Mouse (Mus musculus): ENCODE measurements around the gene Dntt. TPM values are rescaled to one million over a fixed set of nuclear protein-coding genes. Genes with fewer than 3 reads are reported as not detected.

Gene Dntt
- polyA plus RNA-seq, 1 experiment = not detected

DNA sequence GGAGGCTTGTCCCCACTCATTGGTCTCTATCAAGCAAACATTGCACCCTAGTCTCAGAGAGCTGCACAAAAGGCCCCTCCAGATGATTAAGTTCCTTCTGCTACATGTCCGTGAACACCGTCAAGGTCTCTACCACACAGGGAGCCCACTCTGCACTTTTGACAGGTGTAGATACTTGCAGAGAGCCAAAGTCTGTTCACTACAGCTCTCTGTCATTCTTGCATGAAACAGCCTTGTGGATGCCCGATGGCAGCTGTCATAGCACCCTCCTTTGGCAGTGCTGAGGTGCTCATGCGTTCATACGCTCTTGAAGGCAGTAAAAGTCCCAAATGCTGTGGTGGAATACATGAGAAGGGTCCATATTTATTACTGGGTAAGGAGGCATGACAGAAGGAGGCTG, 2.1 kb upstream of the Dntt start:
- TF ChIP-seq EP300 (IDR thresholded peaks at IDR 0.05; ENCODE audit: insufficient read depth, low read depth, low read length) (no peak), POLR2A (IDR thresholded peaks at IDR 0.05; ENCODE audit: insufficient read depth, low read length) (no peak), CTCF (IDR thresholded peaks at IDR 0.05; ENCODE audit: low read depth, low read length) (no peak)
- no peak overlapping the region for H3K27ac ChIP-seq (ENCODE audit: insufficient read depth, low read length)
- no peaks in the 10 kb centered on the region for H3K4me1 ChIP-seq (ENCODE audit: control insufficient read depth, insufficient read depth, low read length)
- no peaks in the 10 kb centered on the region for H3K9me3 ChIP-seq (replicated peaks; ENCODE audit: control insufficient read depth, insufficient read depth, low read length, poor library complexity, severe bottlenecking)
- H3K9ac ChIP-seq (ENCODE audit: low read depth, poor library complexity, severe bottlenecking) = no peak overlapping the region
- no peaks in the 10 kb centered on the region for H3K27me3 ChIP-seq (ENCODE audit: control insufficient read depth, insufficient read depth, low read length, poor library complexity, severe bottlenecking)
- H3K36me3 ChIP-seq (ENCODE audit: control insufficient read depth, insufficient read depth, low read length, poor library complexity, severe bottlenecking) = no peaks in the 10 kb centered on the region
- no peak overlapping the region for H3K4me3 ChIP-seq (ENCODE audit: low read depth, low read length)

DNA sequence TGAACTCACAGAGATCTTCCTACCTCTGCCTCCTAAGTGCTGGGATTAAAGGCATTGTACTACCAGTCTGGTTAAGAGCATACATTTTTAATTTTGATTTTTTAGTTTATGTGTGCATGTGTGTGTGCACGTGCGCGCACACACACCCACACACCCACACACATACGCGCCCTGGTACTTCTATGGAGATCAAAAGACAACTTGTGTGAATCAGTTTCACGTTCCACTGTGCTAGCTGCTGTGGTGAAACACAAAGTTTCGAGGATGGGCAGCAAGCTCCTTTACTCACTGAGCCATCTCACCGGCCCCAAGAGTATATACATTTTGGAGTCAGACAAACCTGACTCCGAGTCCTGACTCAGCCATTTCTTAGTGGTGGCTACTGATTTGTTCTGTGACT, 1.5 kb upstream of the Dntt start:
- H3K4me1 ChIP-seq (ENCODE audit: control insufficient read depth, insufficient read depth, low read length) = no peaks in the 10 kb centered on the region
- no peak overlapping the region for H3K9ac ChIP-seq (ENCODE audit: low read depth, poor library complexity, severe bottlenecking)
- H3K27me3 ChIP-seq (ENCODE audit: control insufficient read depth, insufficient read depth, low read length, poor library complexity, severe bottlenecking) = no peaks in the 10 kb centered on the region
- no peaks in the 10 kb centered on the region for H3K9me3 ChIP-seq (replicated peaks; ENCODE audit: control insufficient read depth, insufficient read depth, low read length, poor library complexity, severe bottlenecking)
- H3K27ac ChIP-seq (ENCODE audit: insufficient read depth, low read length) = no peak overlapping the region
- H3K36me3 ChIP-seq (ENCODE audit: control insufficient read depth, insufficient read depth, low read length, poor library complexity, severe bottlenecking) = no peaks in the 10 kb centered on the region
- H3K4me3 ChIP-seq (ENCODE audit: low read depth, low read length) = no peak overlapping the region
- TF ChIP-seq EP300 (IDR thresholded peaks at IDR 0.05; ENCODE audit: insufficient read depth, low read depth, low read length) = no peak
- no peak for TF ChIP-seq CTCF (IDR thresholded peaks at IDR 0.05; ENCODE audit: low read depth, low read length)
- no peak for TF ChIP-seq POLR2A (IDR thresholded peaks at IDR 0.05; ENCODE audit: insufficient read depth, low read length)

DNA sequence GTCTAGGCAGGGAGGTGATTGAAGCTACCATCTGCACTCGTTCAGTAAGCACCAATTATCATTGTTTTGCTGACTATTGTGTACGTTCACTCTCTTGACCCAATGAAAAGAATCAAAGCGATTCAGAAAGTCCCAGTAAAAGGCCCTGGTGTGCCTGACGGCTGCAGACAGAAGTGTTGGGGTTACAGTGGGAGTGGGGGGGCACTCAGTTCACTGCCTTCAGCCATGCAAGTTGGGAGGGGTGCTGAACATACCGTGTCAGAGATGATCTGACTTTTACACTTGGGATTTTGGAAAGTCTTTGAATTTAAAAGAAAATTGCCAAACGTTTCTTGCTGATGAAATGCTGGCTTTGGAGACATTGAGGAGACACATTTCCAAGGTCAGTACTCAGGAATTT, 1.1 kb downstream of the Dntt start:
- no peak for TF ChIP-seq POLR2A (IDR thresholded peaks at IDR 0.05; ENCODE audit: insufficient read depth, low read length)
- no peak for TF ChIP-seq CTCF (IDR thresholded peaks at IDR 0.05; ENCODE audit: low read depth, low read length)
- TF ChIP-seq EP300 (IDR thresholded peaks at IDR 0.05; ENCODE audit: insufficient read depth, low read depth, low read length) = no peak

DNA sequence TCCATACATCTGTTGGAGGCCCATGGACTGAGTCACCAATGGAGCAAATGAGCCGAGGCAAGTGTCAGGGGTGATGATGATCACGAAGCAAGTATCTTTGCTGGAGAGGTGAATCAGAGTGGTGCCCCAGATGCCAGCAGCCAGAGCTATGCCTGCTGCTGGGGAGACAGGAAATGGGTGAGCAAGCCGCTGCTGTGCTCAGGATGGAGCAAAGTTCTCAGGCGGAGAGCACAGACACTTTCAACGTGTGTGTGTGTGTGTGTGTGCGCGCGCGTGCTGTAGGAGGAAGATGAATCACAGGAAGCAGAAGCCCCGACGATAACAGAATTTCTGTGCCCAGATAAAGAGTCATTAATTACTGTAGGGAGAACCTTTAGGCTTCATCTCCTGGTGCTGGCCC, 1.9 kb downstream of the Dntt start:
- Histone ChIP-seq H3K4me3 (ENCODE audit: low read depth, low read length) (no peak overlapping the region), H3K9me3 (replicated peaks; ENCODE audit: control insufficient read depth, insufficient read depth, low read length, poor library complexity, severe bottlenecking) (no peaks in the 10 kb centered on the region), H3K4me1 (ENCODE audit: control insufficient read depth, insufficient read depth, low read length) (no peaks in the 10 kb centered on the region), H3K9ac (ENCODE audit: low read depth, poor library complexity, severe bottlenecking) (no peak overlapping the region), H3K27ac (ENCODE audit: insufficient read depth, low read length) (no peak overlapping the region), H3K27me3 (ENCODE audit: control insufficient read depth, insufficient read depth, low read length, poor library complexity, severe bottlenecking) (no peaks in the 10 kb centered on the region), H3K36me3 (ENCODE audit: control insufficient read depth, insufficient read depth, low read length, poor library complexity, severe bottlenecking) (no peaks in the 10 kb centered on the region)
- TF ChIP-seq POLR2A (IDR thresholded peaks at IDR 0.05; ENCODE audit: insufficient read depth, low read length) = no peak
- TF ChIP-seq CTCF (IDR thresholded peaks at IDR 0.05; ENCODE audit: low read depth, low read length) = no peak
- TF ChIP-seq EP300 (IDR thresholded peaks at IDR 0.05; ENCODE audit: insufficient read depth, low read depth, low read length) = no peak

More for the DNA sequence above, 1.1 kb downstream of the Dntt start:
- Histone ChIP-seq H3K27me3 (ENCODE audit: control insufficient read depth, insufficient read depth, low read length, poor library complexity, severe bottlenecking) (no peaks in the 10 kb centered on the region), H3K4me3 (ENCODE audit: low read depth, low read length) (no peak overlapping the region), H3K4me1 (ENCODE audit: control insufficient read depth, insufficient read depth, low read length) (no peaks in the 10 kb centered on the region), H3K36me3 (ENCODE audit: control insufficient read depth, insufficient read depth, low read length, poor library complexity, severe bottlenecking) (no peaks in the 10 kb centered on the region), H3K9ac (ENCODE audit: low read depth, poor library complexity, severe bottlenecking) (no peak overlapping the region), H3K27ac (ENCODE audit: insufficient read depth, low read length) (no peak overlapping the region), H3K9me3 (replicated peaks; ENCODE audit: control insufficient read depth, insufficient read depth, low read length, poor library complexity, severe bottlenecking) (no peaks in the 10 kb centered on the region)

DNA sequence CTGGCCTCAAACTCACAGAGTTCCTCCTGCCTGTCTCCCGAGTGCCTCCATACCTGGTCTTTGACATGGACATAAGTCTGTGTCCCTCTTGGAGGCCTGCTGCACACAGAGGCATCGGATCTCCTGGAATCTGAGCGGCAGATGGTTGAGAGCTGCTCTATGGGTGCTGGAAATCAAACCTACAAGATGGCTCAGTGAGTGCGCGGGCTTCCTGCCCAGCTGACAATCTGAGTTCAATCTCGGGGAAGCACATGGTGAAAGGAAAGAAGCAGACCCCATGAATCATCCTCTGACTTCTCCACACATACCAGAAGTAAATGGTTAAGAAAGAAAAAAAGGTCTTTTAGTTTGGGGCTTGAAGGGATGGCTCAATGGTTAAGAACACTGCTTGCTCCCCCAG, 2.8 kb downstream of the Dntt start:
- Histone ChIP-seq H3K27me3 (ENCODE audit: control insufficient read depth, insufficient read depth, low read length, poor library complexity, severe bottlenecking) (no peaks in the 10 kb centered on the region), H3K4me3 (ENCODE audit: low read depth, low read length) (no peak overlapping the region), H3K9me3 (replicated peaks; ENCODE audit: control insufficient read depth, insufficient read depth, low read length, poor library complexity, severe bottlenecking) (no peaks in the 10 kb centered on the region), H3K9ac (ENCODE audit: low read depth, poor library complexity, severe bottlenecking) (no peak overlapping the region), H3K4me1 (ENCODE audit: control insufficient read depth, insufficient read depth, low read length) (no peaks in the 10 kb centered on the region), H3K36me3 (ENCODE audit: control insufficient read depth, insufficient read depth, low read length, poor library complexity, severe bottlenecking) (no peaks in the 10 kb centered on the region), H3K27ac (ENCODE audit: insufficient read depth, low read length) (no peak overlapping the region)
- TF ChIP-seq EP300 (IDR thresholded peaks at IDR 0.05; ENCODE audit: insufficient read depth, low read depth, low read length) = no peak
- no peak for TF ChIP-seq CTCF (IDR thresholded peaks at IDR 0.05; ENCODE audit: low read depth, low read length)
- TF ChIP-seq POLR2A (IDR thresholded peaks at IDR 0.05; ENCODE audit: insufficient read depth, low read length) = no peak

DNA sequence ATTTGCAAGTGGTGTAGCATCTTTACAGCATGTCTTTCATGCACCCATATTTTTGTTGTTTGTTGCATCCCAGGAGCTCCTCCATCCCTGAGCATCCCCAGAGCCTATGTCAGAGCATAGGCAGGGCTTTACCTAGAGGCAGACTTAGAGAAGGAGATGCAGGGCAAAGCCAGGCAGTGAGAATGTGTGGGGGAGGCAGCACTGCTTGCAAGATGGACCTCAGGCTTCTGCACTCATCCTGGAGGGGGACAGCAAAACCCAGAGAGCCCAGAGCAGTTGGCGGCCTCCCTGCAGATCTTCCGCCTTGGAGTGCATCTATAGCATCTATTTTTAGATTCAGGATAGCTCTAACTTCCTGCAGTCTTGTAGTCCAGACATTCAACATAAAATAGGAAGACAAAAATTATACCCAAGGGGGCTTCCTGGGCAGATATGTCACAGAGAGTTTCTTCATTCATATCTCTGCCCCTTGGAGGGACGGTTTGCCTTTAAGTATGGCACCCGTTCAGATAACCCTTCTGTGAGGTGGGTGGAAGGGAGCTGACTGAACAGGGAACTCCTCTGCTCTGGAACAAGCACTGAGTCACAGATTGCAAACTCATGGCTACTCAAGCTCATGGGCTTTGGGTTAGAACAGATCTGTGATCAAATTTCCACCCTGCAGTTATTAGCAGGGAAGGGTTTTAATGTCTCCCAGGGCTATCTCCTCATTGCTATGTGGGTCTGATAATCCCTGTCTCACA, 6.9 kb downstream of the Dntt start:
- H3K36me3 ChIP-seq (ENCODE audit: control insufficient read depth, insufficient read depth, low read length, poor library complexity, severe bottlenecking) = no peaks in the 10 kb centered on the region
- H3K9me3 ChIP-seq (replicated peaks; ENCODE audit: control insufficient read depth, insufficient read depth, low read length, poor library complexity, severe bottlenecking) = no peaks in the 10 kb centered on the region; the same call in 1 of the 2 replicates
- no peak overlapping the region for H3K27ac ChIP-seq (ENCODE audit: insufficient read depth, low read length)
- H3K9ac ChIP-seq (ENCODE audit: low read depth, poor library complexity, severe bottlenecking) = no peak overlapping the region
- no peaks in the 10 kb centered on the region for H3K4me1 ChIP-seq (ENCODE audit: control insufficient read depth, insufficient read depth, low read length)
- H3K27me3 ChIP-seq (ENCODE audit: control insufficient read depth, insufficient read depth, low read length, poor library complexity, severe bottlenecking) = no peaks in the 10 kb centered on the region
- no peak for TF ChIP-seq EP300 (IDR thresholded peaks at IDR 0.05; ENCODE audit: insufficient read depth, low read depth, low read length)
- TF ChIP-seq CTCF (IDR thresholded peaks at IDR 0.05; ENCODE audit: low read depth, low read length) = no peak
- TF ChIP-seq POLR2A (IDR thresholded peaks at IDR 0.05; ENCODE audit: insufficient read depth, low read length) = no peak
- no peak overlapping the region for H3K4me3 ChIP-seq (ENCODE audit: low read depth, low read length)

Measured in ES-Bruce4 (cell line).